Mouse (Mus musculus) adrenal gland, postnatal 36 days (tissue): ENCODE data around the gene Xbp1. TPM values are rescaled to one million over a fixed set of nuclear protein-coding genes. Genes with fewer than 3 reads are reported as not detected.

ENCODE experiments used
- DNase-seq, 2 experiments: peaks; one replicate each; pipeline ENCODE4 v3.0.0; 2021; ENCODE audit warnings: mixed read lengths in 1 of 2
- total RNA-seq, 2 experiments: library from RNA; stranded (reverse); gene quantifications; 2 replicates each; pipeline ENCODE4 v1.2.3; 2021

Xbp1 gene
- total RNA-seq, 2 experiments from 2014 or later, result 199 to 215 TPM

DNA sequence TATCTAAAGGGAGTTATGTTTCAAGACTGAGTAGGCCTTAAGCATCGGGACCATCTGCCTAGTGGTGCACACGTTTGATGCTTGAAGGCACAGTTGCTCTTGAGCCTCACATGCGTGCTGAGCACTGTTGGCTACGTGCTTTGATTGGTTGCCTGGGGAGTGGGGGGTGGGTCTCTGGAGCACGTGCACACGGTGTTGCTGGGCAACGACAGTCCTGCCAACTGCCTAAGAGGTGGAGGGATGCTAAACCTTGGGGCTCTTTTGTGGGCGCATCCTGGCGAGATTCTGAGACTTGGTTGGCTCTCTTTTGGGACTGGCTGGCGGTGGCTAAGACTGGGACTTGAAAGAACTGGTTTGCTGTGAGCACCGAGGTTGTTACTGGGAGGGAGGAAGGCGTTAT, 49.0 kb downstream of the Xbp1 start, which contains the start of gene Ankrd36:
Ankrd36 (plus strand) TSS at position 211 of the 400 bp plus-strand sequence.
- DNase-seq, result no peak

DNA sequence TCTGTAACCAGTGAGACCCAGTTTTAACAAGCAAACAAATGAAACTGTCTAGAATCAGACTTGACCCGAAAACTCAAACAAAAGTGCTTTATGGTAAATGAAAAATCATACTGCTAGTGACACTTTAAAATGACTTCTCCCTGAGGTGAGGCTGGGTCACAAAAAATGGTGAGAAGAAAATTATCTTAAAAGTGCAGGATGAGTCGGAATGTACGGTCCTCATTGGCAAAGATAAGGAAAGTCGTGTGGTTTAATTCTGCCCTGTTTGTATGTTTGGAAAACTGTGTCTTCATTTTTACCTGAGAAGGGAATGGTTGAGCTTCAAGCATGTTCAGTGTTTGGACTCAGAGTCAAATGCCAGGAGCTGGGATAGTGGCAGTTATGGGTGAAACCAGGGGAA, 51.4 kb downstream of the Xbp1 start:
- DNase-seq, result no peak

DNA sequence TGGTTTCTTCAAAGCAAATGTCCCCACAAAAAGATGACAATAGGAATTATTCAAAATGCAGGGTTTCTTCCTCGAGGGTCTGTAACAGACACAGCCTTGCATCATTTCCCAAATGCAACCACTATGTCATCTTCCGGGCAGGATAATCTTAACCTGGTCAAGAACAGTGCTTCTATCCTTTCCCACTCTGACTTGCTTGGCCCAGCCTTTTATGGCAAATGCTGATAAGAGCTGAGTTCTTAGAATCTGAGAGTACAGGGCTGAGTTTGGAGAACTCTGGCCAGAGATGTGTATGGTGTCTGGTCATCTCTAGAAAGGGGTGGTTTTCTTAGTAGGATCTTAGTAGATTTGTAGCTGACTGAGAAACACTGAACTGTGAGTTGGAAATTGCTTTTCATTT, 53.4 kb downstream of the Xbp1 start:
- no peak for DNase-seq

DNA sequence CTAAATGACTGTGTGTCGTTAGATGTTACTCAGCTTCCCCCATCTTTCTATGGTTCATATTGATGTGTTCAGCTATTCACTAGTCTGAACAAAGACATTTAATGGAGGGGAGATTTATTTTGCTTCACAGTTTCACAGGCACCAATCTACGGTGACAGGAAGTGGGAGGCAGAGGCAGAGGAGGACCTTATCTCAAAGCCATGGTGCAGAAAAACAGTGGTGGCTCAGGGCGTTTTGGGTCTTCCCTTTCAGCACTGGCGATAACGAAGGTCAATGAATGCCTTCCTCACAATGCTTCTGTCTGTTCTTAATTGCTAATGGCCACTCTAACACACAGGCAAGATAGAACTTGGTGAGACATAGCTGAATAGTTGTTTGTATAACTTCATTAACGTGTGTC, 54.6 kb downstream of the Xbp1 start:
- DNase-seq, result no peak

Other genes starting within 250 kb of the Xbp1 start
- 10 to 100 TPM; 28.8 to 35.8 TPM for gene Znrf3, start 75.8 kb upstream of the Xbp1 start, total RNA-seq
- gene Ccdc117, start 21.5 kb downstream of the Xbp1 start, total RNA-seq, result 10 to 100 TPM; 33.7 to 37.5 TPM
- gene Ankrd36, start 49.0 kb downstream of the Xbp1 start, total RNA-seq, result not detected
- 100 to 1,000 TPM; 117 to 202 TPM for gene Mrps24, start 195.0 kb downstream of the Xbp1 start, total RNA-seq
- gene Urgcp, start 241.7 kb downstream of the Xbp1 start, total RNA-seq, result 10 to 100 TPM; 59.2 to 64.6 TPM